Mouse (Mus musculus) myocyte (in vitro differentiated cells): ENCODE results near the gene Asf1b.

Experiments used
- CEBPB ChIP-seq: IDR thresholded peaks from 2 replicates; pipeline ENCODE4 v1.6.1; 2011; ENCODE audit warnings: mild to moderate bottlenecking, moderate library complexity; ENCODE audit not compliant: poor library complexity, insufficient read depth, severe bottlenecking
- E2F4 ChIP-seq: IDR thresholded peaks from one replicate; pipeline ENCODE4 v1.6.1; 2011; ENCODE audit warnings: mild to moderate bottlenecking, control low read depth, moderate library complexity; ENCODE audit not compliant: insufficient read depth
- MAX ChIP-seq: IDR thresholded peaks from one replicate; pipeline ENCODE4 v1.6.1; 2011; ENCODE audit warnings: low read depth, mild to moderate bottlenecking, control low read depth
- MYOD1 ChIP-seq, 3 experiments: IDR thresholded peaks; one replicate each; pipeline ENCODE4 v1.6.1; 2011; ENCODE audit warnings: control low read depth in 2 of 3, low read depth in 2 of 3, mild to moderate bottlenecking in 2 of 3, moderate library complexity in 1 of 3; ENCODE audit not compliant: insufficient read length in 2 of 3, control insufficient read depth in 1 of 3
- MYOG ChIP-seq, 3 experiments: IDR thresholded peaks; one replicate each; pipeline ENCODE4 v1.6.1; 2011; ENCODE audit warnings: control low read depth in 2 of 3, low read depth in 2 of 3, mild to moderate bottlenecking in 2 of 3; ENCODE audit not compliant: insufficient read length in 2 of 3, control insufficient read depth in 1 of 3, insufficient read depth in 1 of 3
- POLR2A ChIP-seq: IDR thresholded peaks from one replicate; pipeline ENCODE4 v1.6.1; 2011; ENCODE audit warnings: low read depth, mild to moderate bottlenecking, control low read depth, moderate library complexity; ENCODE audit not compliant: insufficient read length
- POLR2AphosphoS2 ChIP-seq: IDR thresholded peaks from one replicate; pipeline ENCODE4 v1.6.1; 2011; ENCODE audit warnings: low read depth, control low read depth; ENCODE audit not compliant: insufficient read length
- REST ChIP-seq: IDR thresholded peaks from one replicate; pipeline ENCODE4 v1.6.1; 2011; ENCODE audit warnings: mild to moderate bottlenecking, control low read depth, moderate library complexity; ENCODE audit not compliant: insufficient read depth, insufficient read length
- SRF ChIP-seq: IDR thresholded peaks from one replicate; pipeline ENCODE4 v1.6.1; 2011; ENCODE audit warnings: low read depth; ENCODE audit not compliant: control insufficient read depth, insufficient read length
- TCF12 ChIP-seq: IDR thresholded peaks from one replicate; pipeline ENCODE4 v1.6.1; 2011; ENCODE audit warnings: mild to moderate bottlenecking, control low read depth; ENCODE audit not compliant: poor library complexity, insufficient read depth, severe bottlenecking
- TCF3 ChIP-seq: IDR thresholded peaks from one replicate; pipeline ENCODE4 v1.6.1; 2011; ENCODE audit warnings: low read depth, control low read depth; ENCODE audit not compliant: insufficient read length
- USF1 ChIP-seq: IDR thresholded peaks from one replicate; pipeline ENCODE4 v1.6.1; 2011; ENCODE audit warnings: low read depth, mild to moderate bottlenecking, control low read depth, moderate library complexity

DNA sequence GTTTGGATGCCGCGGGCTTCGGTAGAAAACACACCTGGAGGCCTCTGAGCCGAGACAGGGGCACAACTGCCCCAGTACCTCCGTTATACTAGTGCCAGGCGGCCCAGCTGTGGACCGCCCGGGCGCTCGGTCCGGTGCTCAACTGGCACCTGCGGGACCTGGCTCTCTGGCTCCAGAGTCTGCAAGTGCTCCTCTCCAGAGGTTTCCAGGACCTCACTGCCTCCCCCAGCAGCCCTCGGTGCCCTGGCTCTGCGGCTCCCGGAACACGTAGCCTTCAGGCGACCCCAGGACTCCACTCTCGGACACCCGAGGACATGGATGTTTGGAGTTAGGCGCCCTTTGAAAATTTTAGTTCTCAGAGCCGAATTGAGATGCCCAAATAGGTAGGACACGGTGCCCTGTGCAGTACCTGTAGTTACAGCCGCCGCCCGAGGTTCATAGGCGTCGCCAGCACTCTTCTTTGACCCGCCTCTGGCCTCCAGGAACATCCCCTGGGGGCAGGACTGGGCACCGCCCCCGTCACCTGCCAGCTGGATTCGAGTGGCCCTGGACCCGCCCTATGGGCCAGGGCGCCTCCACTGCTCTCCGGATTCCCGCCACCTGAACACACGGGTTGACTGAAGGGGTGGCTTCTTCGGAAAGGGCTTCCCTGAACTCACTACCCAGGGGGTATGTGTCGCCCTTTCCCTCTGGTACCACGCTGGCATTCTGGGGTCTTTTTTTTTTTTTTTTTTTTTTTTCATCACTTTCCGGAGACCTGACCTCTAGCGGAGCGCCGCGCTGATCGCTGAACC, 56.6 kb downstream of the Asf1b start, which contains the start of gene 2210011C24Rik:
- TF ChIP-seq POLR2A: no peak
- TF ChIP-seq MYOG (IDR thresholded peaks at IDR 0.05; ENCODE audit: control insufficient read depth in 1 of 3, insufficient read depth in 1 of 3, insufficient read length in 2 of 3, low read depth in 2 of 3): no peak
- TF ChIP-seq MAX: no peak
- no peak for TF ChIP-seq USF1
- TF ChIP-seq TCF12: no peak
- TF ChIP-seq REST: no peak
- TF ChIP-seq E2F4: no peak
- TF ChIP-seq POLR2AphosphoS2: no peak
- TF ChIP-seq CEBPB: no peak
- no peak for TF ChIP-seq MYOD1 (IDR thresholded peaks at IDR 0.05; ENCODE audit: control insufficient read depth in 1 of 3, insufficient read length in 2 of 3, low read depth in 2 of 3)
- no peak for TF ChIP-seq SRF
- TF ChIP-seq TCF3: no peak
